Mouse (Mus musculus): ENCODE measurements around the gene Mta2. TPM values are rescaled to one million over a fixed set of nuclear protein-coding genes. Genes with fewer than 3 reads are reported as not detected.

Gene Mta2
- polyA plus RNA-seq, 1 experiment from 2014 or later, result 45.7 TPM

DNA sequence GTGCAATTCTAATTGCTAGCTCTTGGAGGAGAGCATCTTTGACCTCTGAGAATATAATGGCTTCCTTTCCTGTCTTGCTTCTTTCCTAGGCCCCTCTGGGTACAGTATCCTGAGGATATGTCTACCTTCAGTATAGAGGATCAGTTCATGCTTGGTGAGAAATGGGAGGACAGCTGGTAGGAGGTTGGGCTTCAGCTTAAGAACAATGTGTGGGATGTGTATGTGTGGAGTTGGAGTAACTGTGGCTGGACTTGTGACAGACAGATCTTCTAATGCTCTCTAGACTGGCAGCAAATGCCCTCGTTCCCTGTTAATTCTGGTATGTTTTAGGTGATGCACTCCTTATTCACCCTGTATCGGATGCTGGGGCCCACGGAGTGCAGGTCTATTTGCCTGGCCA lies 27.5 kb upstream of the Mta2 start:
- H3K4me1 ChIP-seq (ENCODE audit: insufficient read depth), result no peaks in the 10 kb centered on the region
- H3K36me3 ChIP-seq (replicated peaks; ENCODE audit: insufficient read depth, low read length), result peaks cover 71% of the 10 kb centered on the region
- H3K4me2 ChIP-seq (ENCODE audit: low read depth, low read length), result no peak overlapping the region
- no peak for TF ChIP-seq EP300 (IDR thresholded peaks at IDR 0.05; ENCODE audit: low read depth)
- TF ChIP-seq CTCF (IDR thresholded peaks at IDR 0.05; ENCODE audit: low read depth), result no peak
- WGBS (ENCODE audit: insufficient replicate concordance), result 94% methylated on average over 3 of the region's 3 CpGs
- H3K9me3 ChIP-seq (ENCODE audit: low read length), result no peaks in the 10 kb centered on the region
- H3K4me3 ChIP-seq (ENCODE audit: low read depth, low read length), result no peak overlapping the region
- ATAC-seq (no peak), DNase-seq (no peak)
- no peaks in the 10 kb centered on the region for H3K27me3 ChIP-seq (ENCODE audit: insufficient read depth, low read length)
- H3K27ac ChIP-seq (ENCODE audit: low read depth), result no peak overlapping the region
- no peak overlapping the region for H3K9ac ChIP-seq (replicated peaks)

DNA sequence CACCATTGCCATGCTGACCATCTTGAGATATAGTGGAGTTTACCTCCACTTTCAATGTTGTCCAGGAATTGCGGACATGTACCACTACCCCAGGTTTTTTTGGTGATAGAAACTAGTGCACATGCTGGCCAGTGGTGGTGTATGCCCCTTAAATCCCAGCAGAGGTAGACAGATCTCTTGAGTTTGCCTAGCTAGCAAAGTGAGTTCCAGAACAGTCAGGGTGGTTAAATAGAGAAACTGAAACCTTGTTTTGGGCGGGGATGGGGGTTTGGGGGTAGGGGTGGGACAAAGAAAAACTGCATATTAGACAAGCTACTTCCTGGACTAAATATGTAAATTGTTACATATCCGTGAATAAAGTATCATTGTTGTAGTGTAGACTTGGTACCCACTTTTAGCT lies 22.7 kb upstream of the Mta2 start:
- DNase-seq, result no peak
- Histone ChIP-seq H3K4me1 (ENCODE audit: insufficient read depth) (peaks cover 13% of the 10 kb centered on the region), H3K27ac (ENCODE audit: low read depth) (no peak overlapping the region), H3K9me3 (ENCODE audit: low read length) (no peaks in the 10 kb centered on the region), H3K4me3 (ENCODE audit: low read depth, low read length) (no peak overlapping the region), H3K4me2 (ENCODE audit: low read depth, low read length) (no peak overlapping the region), H3K27me3 (ENCODE audit: insufficient read depth, low read length) (no peaks in the 10 kb centered on the region), H3K36me3 (replicated peaks; ENCODE audit: insufficient read depth, low read length) (peaks cover 32% of the 10 kb centered on the region), H3K9ac (replicated peaks) (no peak overlapping the region)
- WGBS (ENCODE audit: insufficient replicate concordance), result 77% methylated on average over 3 of the region's 3 CpGs
- TF ChIP-seq CTCF (IDR thresholded peaks at IDR 0.05; ENCODE audit: low read depth) (no peak), EP300 (IDR thresholded peaks at IDR 0.05; ENCODE audit: low read depth) (no peak)
- ATAC-seq, result no peak

DNA sequence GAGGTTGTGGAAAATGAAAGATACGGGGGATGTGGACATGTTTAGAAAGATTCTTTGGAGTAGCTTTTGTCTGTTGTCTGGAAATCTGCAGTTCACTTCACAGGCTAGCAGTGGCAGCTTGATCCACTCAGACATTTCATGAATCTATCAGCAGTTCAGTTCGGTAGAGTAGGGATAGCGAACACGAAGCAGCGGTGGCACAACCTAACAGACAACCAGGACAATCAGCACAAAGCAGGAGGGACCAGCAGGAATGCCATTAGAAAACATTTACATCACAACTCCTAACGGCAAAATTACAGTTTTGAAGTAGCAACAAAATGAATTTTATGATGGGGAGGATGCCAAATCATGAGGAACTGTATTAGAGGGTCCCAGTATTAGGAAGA lies 22.0 kb upstream of the Mta2 start:
- 62% methylated on average over 6 of the region's 6 CpGs for WGBS (ENCODE audit: insufficient replicate concordance)
- Histone ChIP-seq H3K27me3 (ENCODE audit: insufficient read depth, low read length) (no peaks in the 10 kb centered on the region), H3K9ac (replicated peaks) (peak overlapping the region; percentile 75), H3K4me1 (ENCODE audit: insufficient read depth) (peaks cover 13% of the 10 kb centered on the region), H3K9me3 (ENCODE audit: low read length) (no peaks in the 10 kb centered on the region), H3K4me3 (ENCODE audit: low read depth, low read length) (peak overlapping the region; percentile 79), H3K27ac (ENCODE audit: low read depth) (peak overlapping the region; percentile 90), H3K4me2 (ENCODE audit: low read depth, low read length) (peak overlapping the region; percentile 94), H3K36me3 (replicated peaks; ENCODE audit: insufficient read depth, low read length) (peaks cover 25% of the 10 kb centered on the region)
- ATAC-seq (no peak), DNase-seq (no peak)
- TF ChIP-seq CTCF (IDR thresholded peaks at IDR 0.05; ENCODE audit: low read depth), result no peak
- TF ChIP-seq EP300 (IDR thresholded peaks at IDR 0.05; ENCODE audit: low read depth), result no peak

DNA sequence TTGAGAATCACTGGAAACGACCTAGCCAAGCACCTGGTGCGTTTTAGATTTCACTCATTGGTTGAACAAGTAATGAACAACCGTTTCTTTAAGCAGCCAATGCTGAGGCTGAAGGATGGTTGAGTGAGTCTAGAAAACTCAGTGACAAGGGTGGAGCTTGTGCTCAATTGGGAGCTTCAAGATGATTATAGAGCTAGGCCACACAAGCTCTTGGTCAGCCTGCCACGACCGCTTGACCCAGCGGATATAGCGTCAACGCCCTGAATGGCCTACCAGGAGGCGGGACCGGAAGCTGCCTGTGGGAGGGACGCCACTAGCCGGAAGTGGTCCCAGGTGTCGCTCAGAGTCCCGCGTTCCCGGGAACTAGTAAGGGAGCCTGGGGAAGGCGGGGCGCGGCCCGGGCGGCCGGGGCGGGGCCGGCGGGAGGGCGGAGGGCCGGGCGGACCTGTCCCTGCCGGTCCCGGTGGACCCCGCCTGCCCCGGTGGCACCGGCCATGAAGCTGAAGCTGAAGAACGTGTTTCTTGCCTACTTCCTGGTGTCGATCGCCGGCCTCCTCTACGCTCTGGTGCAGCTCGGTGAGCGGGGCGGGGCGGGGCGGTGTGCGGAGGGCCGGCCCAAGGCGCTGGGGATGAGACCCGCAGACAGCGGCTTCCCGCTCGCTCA lies 21.5 kb upstream of the Mta2 start, which contains the start of gene B3gat3:
Gene B3gat3, plus strand, starts transcription at position 302 of the 664 bp plus-strand sequence.
- Histone ChIP-seq H3K36me3 (replicated peaks; ENCODE audit: insufficient read depth, low read length) (peaks cover 21% of the 10 kb centered on the region), H3K27ac (ENCODE audit: low read depth) (peak within 1 kb of the TSS; percentile 90), H3K27me3 (ENCODE audit: insufficient read depth, low read length) (no peaks in the 10 kb centered on the region), H3K4me1 (ENCODE audit: insufficient read depth) (peaks cover 13% of the 10 kb centered on the region), H3K9ac (replicated peaks) (peak within 1 kb of the TSS; percentile 75), H3K4me2 (ENCODE audit: low read depth, low read length) (peak within 1 kb of the TSS; percentile 94), H3K4me3 (ENCODE audit: low read depth, low read length) (peak within 1 kb of the TSS; percentile 79), H3K9me3 (ENCODE audit: low read length) (no peaks in the 10 kb centered on the region)
- TF ChIP-seq EP300 (IDR thresholded peaks at IDR 0.05; ENCODE audit: low read depth) (0 out of 2 replicates have a peak, but pooled peaks have one; percentile 29), CTCF (IDR thresholded peaks at IDR 0.05; ENCODE audit: low read depth) (no peak)
- ATAC-seq (peak; percentile 95), DNase-seq (peak; percentile 95)
- under 1% methylated on average over 48 of the region's 50 CpGs for WGBS (ENCODE audit: insufficient replicate concordance)

DNA sequence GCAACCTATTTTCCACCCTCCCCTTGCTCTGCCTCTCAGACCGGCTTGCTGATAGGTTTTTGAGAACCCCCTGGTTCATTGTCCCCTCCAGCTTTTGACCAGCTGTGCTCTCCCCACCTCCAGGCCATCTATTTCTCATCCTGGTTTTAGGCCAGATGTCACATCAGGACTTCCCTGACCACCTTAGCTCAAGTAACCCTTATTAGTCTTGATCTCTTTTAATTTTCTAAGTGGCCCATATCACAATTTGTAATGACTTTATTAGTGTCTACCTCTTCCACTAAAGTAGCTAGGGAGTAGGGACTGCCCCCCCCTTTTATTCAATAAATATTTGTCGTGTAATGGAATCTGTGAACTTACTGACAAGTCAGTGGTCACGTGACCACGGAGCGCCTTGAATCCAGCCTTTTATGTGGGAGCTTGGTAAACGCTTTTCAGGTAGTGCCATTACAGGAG lies 20.8 kb upstream of the Mta2 start:
- ATAC-seq, result peak; percentile 37
- peaks cover 21% of the 10 kb centered on the region for H3K36me3 ChIP-seq (replicated peaks; ENCODE audit: insufficient read depth, low read length)
- H3K27me3 ChIP-seq (ENCODE audit: insufficient read depth, low read length), result no peaks in the 10 kb centered on the region
- peak overlapping the region; percentile 90 for H3K27ac ChIP-seq (ENCODE audit: low read depth)
- peaks cover 13% of the 10 kb centered on the region for H3K4me1 ChIP-seq (ENCODE audit: insufficient read depth)
- DNase-seq, result peak; percentile 56
- no peak for TF ChIP-seq CTCF (IDR thresholded peaks at IDR 0.05; ENCODE audit: low read depth)
- TF ChIP-seq EP300 (IDR thresholded peaks at IDR 0.05; ENCODE audit: low read depth), result no peak
- H3K9me3 ChIP-seq (ENCODE audit: low read length), result no peaks in the 10 kb centered on the region
- 2% methylated on average over 6 of the region's 6 CpGs for WGBS (ENCODE audit: insufficient replicate concordance)
- peak overlapping the region; percentile 94 for H3K4me2 ChIP-seq (ENCODE audit: low read depth, low read length)
- H3K4me3 ChIP-seq (ENCODE audit: low read depth, low read length), result peak overlapping the region; percentile 79
- peak overlapping the region; percentile 75 for H3K9ac ChIP-seq (replicated peaks)

DNA sequence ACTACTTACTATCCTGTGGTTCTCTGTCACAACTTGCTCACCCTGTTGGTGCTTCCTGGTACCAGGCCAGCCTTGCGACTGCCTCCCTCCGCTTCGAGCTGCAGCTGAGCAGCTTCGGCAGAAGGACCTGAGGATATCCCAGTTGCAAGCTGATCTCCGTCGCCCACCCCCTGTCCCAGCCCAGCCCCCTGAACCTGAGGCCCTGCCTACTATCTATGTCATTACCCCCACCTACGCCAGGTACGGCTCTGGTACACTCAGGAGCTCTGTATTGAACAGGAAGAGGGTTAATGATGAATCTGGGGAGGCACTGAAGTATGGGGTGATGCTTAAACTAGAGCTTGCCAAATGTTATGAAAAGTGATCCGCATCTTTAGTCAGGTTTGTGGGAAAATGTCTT lies 19.9 kb upstream of the Mta2 start:
- no peak for TF ChIP-seq EP300 (IDR thresholded peaks at IDR 0.05; ENCODE audit: low read depth)
- TF ChIP-seq CTCF (IDR thresholded peaks at IDR 0.05; ENCODE audit: low read depth), result no peak
- ATAC-seq, result no peak
- Histone ChIP-seq H3K36me3 (replicated peaks; ENCODE audit: insufficient read depth, low read length) (peaks cover 23% of the 10 kb centered on the region), H3K4me2 (ENCODE audit: low read depth, low read length) (peak overlapping the region; percentile 94), H3K4me1 (ENCODE audit: insufficient read depth) (peaks cover 15% of the 10 kb centered on the region), H3K27ac (ENCODE audit: low read depth) (peak overlapping the region; percentile 90), H3K9ac (replicated peaks) (peak overlapping the region; percentile 75), H3K4me3 (ENCODE audit: low read depth, low read length) (peak overlapping the region; percentile 79), H3K9me3 (ENCODE audit: low read length) (no peaks in the 10 kb centered on the region), H3K27me3 (ENCODE audit: insufficient read depth, low read length) (no peaks in the 10 kb centered on the region)
- DNase-seq, result peak; percentile 31
- 61% methylated on average over 9 of the region's 9 CpGs for WGBS (ENCODE audit: insufficient replicate concordance)

Measured in liver, postnatal 0 days (tissue).